Mouse (Mus musculus) neural tube, embryonic 12.5 days (tissue): ENCODE measurements around the gene Srpk1. TPM values are rescaled to one million over a fixed set of nuclear protein-coding genes. Genes with fewer than 3 reads are reported as not detected.

ENCODE experiments used
- ATAC-seq: fragments of 200-750 bp; cut with Nextera tagmentation; 2 replicates; pipeline ENCODE4 v1.8.0; 2017; ENCODE audit warnings: low read depth, mild to moderate bottlenecking, moderate TSS enrichment, moderate library complexity; ENCODE audit not compliant: low FRiP score
- H3K27ac ChIP-seq: fragments of 300-500 bp; sonication (generic); 2 replicates; pipeline ENCODE4 v1.5.1; 2016
- H3K27me3 ChIP-seq: fragments of 300-500 bp; sonication (generic); replicated peaks from 2 replicates; pipeline ENCODE4 v1.6.1; 2016; ENCODE audit warnings: mild to moderate bottlenecking
- H3K36me3 ChIP-seq: fragments of 300-500 bp; sonication (generic); 2 replicates; pipeline ENCODE4 v1.6.1; 2016; ENCODE audit warnings: mild to moderate bottlenecking
- H3K4me1 ChIP-seq: fragments of 300-500 bp; sonication (generic); 2 replicates; pipeline ENCODE4 v1.6.1; 2016
- H3K4me2 ChIP-seq: fragments of 300-500 bp; sonication (generic); replicated peaks from 2 replicates; pipeline ENCODE4 v1.6.1; 2016; ENCODE audit warnings: mild to moderate bottlenecking
- H3K4me3 ChIP-seq: fragments of 300-500 bp; sonication (generic); 2 replicates; pipeline ENCODE4 v1.5.1; 2016
- H3K9ac ChIP-seq: fragments of 300-500 bp; sonication (generic); 2 replicates; pipeline ENCODE4 v1.6.1; 2016; ENCODE audit warnings: mild to moderate bottlenecking
- H3K9me3 ChIP-seq: fragments of 300-500 bp; sonication (generic); 2 replicates; pipeline ENCODE4 v1.6.1; 2016; ENCODE audit warnings: mild to moderate bottlenecking
- WGBS: fragments of 180-500 bp; shearing (Covaris S2); methylation state at CpG from one replicate; pipeline ENCODE4 v1.1.7; 2016; 5-methylcytosine and 5-hydroxymethylcytosine counted together
- microRNA-seq: library from miRNA; unstranded; fragments of <30 nt; microRNA quantifications from one replicate; pipeline ENCODE4, GENCODE M21; 2017
- polyA plus RNA-seq: library from polyadenylated mRNA; unstranded; fragments of >200 nt; fragmentation: Nextera tagmentation; extraction: Ambion mirVana; gene quantifications from 2 replicates; pipeline ENCODE4 v1.2.1, GENCODE M21; 2016

Gene Srpk1
- polyA plus RNA-seq, 1 experiment from 2014 or later: 96.1 TPM

DNA sequence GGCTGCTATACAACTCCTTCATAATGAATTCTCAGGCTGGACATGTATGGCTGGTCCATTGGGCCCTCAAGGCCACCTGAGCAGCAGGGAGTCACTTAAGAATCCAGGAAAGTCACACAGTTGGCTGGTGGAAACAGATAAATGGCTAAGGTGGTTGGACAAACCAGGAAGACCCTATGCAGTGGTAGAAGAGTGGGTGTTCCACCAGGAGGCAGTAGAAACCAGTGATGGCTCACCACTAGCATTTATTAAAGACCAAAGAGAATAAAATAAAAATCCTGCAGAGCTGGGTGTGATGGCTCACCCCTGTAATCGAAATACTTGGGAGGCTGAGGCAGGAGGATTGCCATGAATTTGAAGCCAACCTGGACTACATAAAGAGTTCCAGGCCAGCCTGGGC lies 75.6 kb downstream of the Srpk1 start:
- no peak overlapping the region for H3K27ac ChIP-seq
- no peak for ATAC-seq
- H3K4me3 ChIP-seq: no peak overlapping the region
- H3K4me1 ChIP-seq: no peaks in the 10 kb centered on the region
- H3K36me3 ChIP-seq: no peaks in the 10 kb centered on the region
- WGBS: 100% methylated on average over 1 of the region's 1 CpGs
- H3K4me2 ChIP-seq: no peak overlapping the region
- peaks cover 2% of the 10 kb centered on the region; the same call in 1 of the 2 replicates for H3K9me3 ChIP-seq
- H3K9ac ChIP-seq: no peak overlapping the region
- H3K27me3 ChIP-seq: no peaks in the 10 kb centered on the region

DNA sequence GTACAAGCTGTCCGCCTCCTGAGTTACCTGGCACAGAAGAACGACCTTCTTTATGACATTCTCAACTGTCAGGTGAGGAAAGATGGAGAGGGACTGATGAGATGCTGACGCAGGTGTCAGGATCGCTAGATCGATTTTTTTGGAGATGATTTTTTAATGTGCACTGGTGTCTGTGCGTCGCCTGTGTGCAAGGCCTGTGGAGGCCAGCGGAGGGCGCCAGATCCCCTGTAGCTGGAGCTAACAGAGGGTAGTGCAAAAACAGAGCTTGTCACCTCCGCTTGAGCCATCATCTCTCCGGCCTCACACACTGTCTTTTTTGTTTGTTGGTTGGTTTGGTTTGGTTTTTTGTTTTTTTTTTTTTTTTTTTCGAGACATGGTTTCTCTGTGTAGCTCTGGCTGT lies 84.6 kb downstream of the Srpk1 start:
- Histone ChIP-seq H3K4me3 (no peak overlapping the region), H3K4me1 (no peaks in the 10 kb centered on the region), H3K4me2 (no peak overlapping the region), H3K9ac (no peak overlapping the region), H3K9me3 (peaks cover 17% of the 10 kb centered on the region; the same call in 1 of the 2 replicates), H3K36me3 (no peaks in the 10 kb centered on the region), H3K27me3 (no peaks in the 10 kb centered on the region), H3K27ac (no peak overlapping the region)
- ATAC-seq: no peak
- WGBS: 55% methylated on average over 12 of the region's 12 CpGs

Small RNA genes within 50 kb of the gene (microRNA-seq; reads per million reads assigned to microRNA genes)
- gene Mir6969: not detected

Other genes with a start within 250 kb of the Srpk1 start
- gene Fkbp5, start 105.2 kb downstream of the Srpk1 start, polyA plus RNA-seq: 34.1 and 35.1 TPM in 2 replicates
- gene Armc12, start 91.9 kb downstream of the Srpk1 start, polyA plus RNA-seq: not detected in 2 replicates
- not detected in 2 replicates for gene Clpsl2, start 73.3 kb downstream of the Srpk1 start, polyA plus RNA-seq
- gene Clps, start 61.9 kb downstream of the Srpk1 start, polyA plus RNA-seq: not detected in 2 replicates
- 3.5 and 3.9 TPM in 2 replicates for gene Lhfpl5, start 47.1 kb downstream of the Srpk1 start, polyA plus RNA-seq
- 0.45 and 0.75 TPM in 2 replicates for gene Slc26a8, start 67.5 kb upstream of the Srpk1 start, polyA plus RNA-seq
- gene Mapk14, start 68.6 kb upstream of the Srpk1 start, polyA plus RNA-seq: 40.8 and 42.7 TPM in 2 replicates
- 2.6 and 3.3 TPM in 2 replicates for gene AC170998.1, start 103.4 kb upstream of the Srpk1 start, polyA plus RNA-seq
- gene Mapk13, start 146.6 kb upstream of the Srpk1 start, polyA plus RNA-seq: 1.5 and 1.9 TPM in 2 replicates
- 10.9 and 12.1 TPM in 2 replicates for gene Brpf3, start 178.4 kb upstream of the Srpk1 start, polyA plus RNA-seq
- gene Pnpla1, start 235.7 kb upstream of the Srpk1 start, polyA plus RNA-seq: not detected in 2 replicates